Mouse (Mus musculus) ES-Bruce4 (cell line): ENCODE measurements around the gene Dnah14.

Experiments
- CTCF ChIP-seq: IDR thresholded peaks from one replicate; pipeline ENCODE4 v1.8.1; 2011; ENCODE audit warnings: low read depth, low read length
- EP300 ChIP-seq: IDR thresholded peaks from 2 replicates; pipeline ENCODE4 v1.6.1; 2011; ENCODE audit warnings: low read depth, low read length; ENCODE audit not compliant: insufficient read depth

GRCm38 (mm10) chr1:181841864-181842672 lies 265.7 kb downstream of the Dnah14 start:
- TF ChIP-seq CTCF (no peak), EP300 (no peak)
